Mouse (Mus musculus): ENCODE data around the gene Olfr1039. TPM values are rescaled to one million over a fixed set of nuclear protein-coding genes. Genes with fewer than 3 reads are reported as not detected.

Olfr1039 gene
- polyA plus RNA-seq, 1 experiment from 2014 or later, result not detected

Other genes with a start within 250 kb of the Olfr1039 start
- gene Olfr1024, start 230.9 kb downstream of the Olfr1039 start, polyA plus RNA-seq (2015; fragmentation: Nextera tagmentation; extraction: Ambion mirVana), result not detected in 2 replicates
- gene Olfr1025-ps1, start 220.7 kb downstream of the Olfr1039 start, polyA plus RNA-seq (2015; fragmentation: Nextera tagmentation; extraction: Ambion mirVana), result not detected in 2 replicates
- not detected in 2 replicates for gene Olfr1026, start 214.4 kb downstream of the Olfr1039 start, polyA plus RNA-seq (2015; fragmentation: Nextera tagmentation; extraction: Ambion mirVana)
- gene Olfr1028, start 185.5 kb downstream of the Olfr1039 start, polyA plus RNA-seq (2015; fragmentation: Nextera tagmentation; extraction: Ambion mirVana), result not detected in 2 replicates
- gene Olfr1029, start 162.0 kb downstream of the Olfr1039 start, polyA plus RNA-seq (2015; fragmentation: Nextera tagmentation; extraction: Ambion mirVana), result not detected in 2 replicates
- gene Olfr1030, start 156.7 kb downstream of the Olfr1039 start, polyA plus RNA-seq (2015; fragmentation: Nextera tagmentation; extraction: Ambion mirVana), result not detected in 2 replicates
- gene Olfr1031, start 145.6 kb downstream of the Olfr1039 start, polyA plus RNA-seq (2015; fragmentation: Nextera tagmentation; extraction: Ambion mirVana), result not detected in 2 replicates
- not detected in 2 replicates for gene Olfr1032, start 130.4 kb downstream of the Olfr1039 start, polyA plus RNA-seq (2015; fragmentation: Nextera tagmentation; extraction: Ambion mirVana)
- 6.3 and 6.4 TPM in 2 replicates for gene Olfr1033, start 115.3 kb downstream of the Olfr1039 start, polyA plus RNA-seq (2015; fragmentation: Nextera tagmentation; extraction: Ambion mirVana)
- 0.07 TPM in 1 of 2 replicates, not detected in the other for gene Olfr1034, start 90.1 kb downstream of the Olfr1039 start, polyA plus RNA-seq (2015; fragmentation: Nextera tagmentation; extraction: Ambion mirVana)
- gene Olfr1036, start 61.9 kb downstream of the Olfr1039 start, polyA plus RNA-seq (2015; fragmentation: Nextera tagmentation; extraction: Ambion mirVana), result not detected in 2 replicates
- gene Olfr1037, start 48.5 kb downstream of the Olfr1039 start, polyA plus RNA-seq (2015; fragmentation: Nextera tagmentation; extraction: Ambion mirVana), result not detected in 2 replicates
- not detected in 2 replicates for gene Olfr1040, start 10.8 kb upstream of the Olfr1039 start, polyA plus RNA-seq (2015; fragmentation: Nextera tagmentation; extraction: Ambion mirVana)
- gene Olfr1042, start 25.9 kb upstream of the Olfr1039 start, polyA plus RNA-seq (2015; fragmentation: Nextera tagmentation; extraction: Ambion mirVana), result not detected in 2 replicates
- not detected in 2 replicates for gene Olfr1043, start 31.6 kb upstream of the Olfr1039 start, polyA plus RNA-seq (2015; fragmentation: Nextera tagmentation; extraction: Ambion mirVana)
- not detected in 2 replicates for gene Olfr1044, start 41.9 kb upstream of the Olfr1039 start, polyA plus RNA-seq (2015; fragmentation: Nextera tagmentation; extraction: Ambion mirVana)
- not detected in 2 replicates for gene Olfr52, start 49.8 kb upstream of the Olfr1039 start, polyA plus RNA-seq (2015; fragmentation: Nextera tagmentation; extraction: Ambion mirVana)
- not detected in 2 replicates for gene Olfr1045, start 67.1 kb upstream of the Olfr1039 start, polyA plus RNA-seq (2015; fragmentation: Nextera tagmentation; extraction: Ambion mirVana)
- gene Olfr1046, start 83.4 kb upstream of the Olfr1039 start, polyA plus RNA-seq (2015; fragmentation: Nextera tagmentation; extraction: Ambion mirVana), result not detected in 2 replicates
- not detected in 2 replicates for gene Olfr1047, start 95.5 kb upstream of the Olfr1039 start, polyA plus RNA-seq (2015; fragmentation: Nextera tagmentation; extraction: Ambion mirVana)
- not detected in 2 replicates for gene Olfr1048, start 104.4 kb upstream of the Olfr1039 start, polyA plus RNA-seq (2015; fragmentation: Nextera tagmentation; extraction: Ambion mirVana)
- gene Olfr1049, start 122.4 kb upstream of the Olfr1039 start, polyA plus RNA-seq (2015; fragmentation: Nextera tagmentation; extraction: Ambion mirVana), result not detected in 2 replicates
- gene Olfr1051, start 143.2 kb upstream of the Olfr1039 start, polyA plus RNA-seq (2015; fragmentation: Nextera tagmentation; extraction: Ambion mirVana), result not detected in 2 replicates
- gene Olfr1052, start 156.5 kb upstream of the Olfr1039 start, polyA plus RNA-seq (2015; fragmentation: Nextera tagmentation; extraction: Ambion mirVana), result not detected in 2 replicates
- not detected in 2 replicates for gene Olfr1053, start 179.4 kb upstream of the Olfr1039 start, polyA plus RNA-seq (2015; fragmentation: Nextera tagmentation; extraction: Ambion mirVana)
- not detected in 2 replicates for gene Olfr1054, start 199.5 kb upstream of the Olfr1039 start, polyA plus RNA-seq (2015; fragmentation: Nextera tagmentation; extraction: Ambion mirVana)
- gene Olfr1055, start 214.4 kb upstream of the Olfr1039 start, polyA plus RNA-seq (2015; fragmentation: Nextera tagmentation; extraction: Ambion mirVana), result not detected in 2 replicates
- not detected in 2 replicates for gene Olfr1056, start 226.5 kb upstream of the Olfr1039 start, polyA plus RNA-seq (2015; fragmentation: Nextera tagmentation; extraction: Ambion mirVana)
- not detected in 2 replicates for gene Olfr1057, start 242.5 kb upstream of the Olfr1039 start, polyA plus RNA-seq (2015; fragmentation: Nextera tagmentation; extraction: Ambion mirVana)